Mouse (Mus musculus) lung, postnatal 0 days (tissue): ENCODE data around the gene Dennd1a. TPM values are rescaled to one million over a fixed set of nuclear protein-coding genes. Genes with fewer than 3 reads are reported as not detected.

Experiments
- ATAC-seq: fragments of 200-750 bp; cut with Nextera tagmentation; 2 replicates; pipeline ENCODE4 v1.8.0; 2017; ENCODE audit warnings: moderate library complexity
- DNase-seq: peaks from one replicate; pipeline ENCODE4 v3.0.0-alpha.2; 2016; ENCODE audit warnings: low spot score
- H3K27ac ChIP-seq: fragments of 300-500 bp; sonication (generic); 2 replicates; pipeline ENCODE4 v1.5.1; 2014; ENCODE audit warnings: antibody characterized with exemption, mild to moderate bottlenecking, low read length, mixed read lengths
- H3K27me3 ChIP-seq: fragments of 300-500 bp; sonication (generic); replicated peaks from 2 replicates; pipeline ENCODE4 v1.6.1; 2014; ENCODE audit warnings: low read length, mixed read lengths; ENCODE audit not compliant: insufficient read depth
- H3K36me3 ChIP-seq: fragments of 300-500 bp; sonication (generic); 2 replicates; pipeline ENCODE4 v1.6.1; 2014; ENCODE audit warnings: low read length, mixed read lengths; ENCODE audit not compliant: insufficient read depth
- H3K4me1 ChIP-seq: fragments of 300-500 bp; sonication (generic); 2 replicates; pipeline ENCODE4 v1.6.1; 2014; ENCODE audit warnings: antibody characterized with exemption, low read depth, low read length, mixed read lengths; ENCODE audit not compliant: insufficient read depth
- H3K4me2 ChIP-seq: fragments of 300-500 bp; sonication (generic); replicated peaks from 2 replicates; pipeline ENCODE4 v1.6.1; 2014; ENCODE audit warnings: low read depth, mild to moderate bottlenecking, low read length, moderate library complexity, mixed read lengths
- H3K4me3 ChIP-seq: fragments of 300-500 bp; sonication (generic); 2 replicates; pipeline ENCODE4 v1.5.1; 2014; ENCODE audit warnings: low read depth, low read length
- H3K9ac ChIP-seq: fragments of 300-500 bp; sonication (generic); replicated peaks from 2 replicates; pipeline ENCODE4 v1.6.1; 2014; ENCODE audit warnings: low read depth, mild to moderate bottlenecking
- H3K9me3 ChIP-seq: fragments of 300-500 bp; sonication (generic); 2 replicates; pipeline ENCODE4 v1.6.1; 2016; ENCODE audit warnings: low read length, mixed read lengths
- CTCF ChIP-seq: IDR thresholded peaks from 2 replicates; pipeline ENCODE4 v1.5.1; 2016; ENCODE audit warnings: antibody characterized with exemption, mild to moderate bottlenecking
- EP300 ChIP-seq: IDR thresholded peaks from 2 replicates; pipeline ENCODE4 v1.6.1; 2016; ENCODE audit warnings: antibody characterized with exemption, mild to moderate bottlenecking, control low read depth
- WGBS: fragments of 180-500 bp; shearing (Covaris S2); extraction: QIAGEN DNeasy Blood & Tissue Kit; methylation state at CpG from one replicate; pipeline ENCODE4 v1.1.7; 2014; 5-methylcytosine and 5-hydroxymethylcytosine counted together
- polyA plus RNA-seq: library from polyadenylated mRNA; unstranded; fragments of >200 nt; fragmentation: Nextera tagmentation; extraction: Ambion mirVana; gene quantifications from 2 replicates; pipeline ENCODE4 v1.2.1, GENCODE M21; 2015

Gene Dennd1a
- polyA plus RNA-seq, 1 experiment from 2014 or later: 4.4 TPM

GRCm38 (mm10) chr2:38220687-38221435 lies 66.3 kb downstream of the Dennd1a start:
- 49% methylated on average over 4 of the region's 4 CpGs for WGBS
- TF ChIP-seq CTCF (no peak), EP300 (no peak)
- no peaks in the 10 kb centered on the region for H3K9me3 ChIP-seq
- no peak overlapping the region for H3K9ac ChIP-seq
- H3K27me3 ChIP-seq: no peaks in the 10 kb centered on the region
- H3K4me3 ChIP-seq: no peak overlapping the region
- H3K4me2 ChIP-seq: no peak overlapping the region
- H3K4me1 ChIP-seq: no peaks in the 10 kb centered on the region
- ATAC-seq (no peak), DNase-seq (no peak)
- H3K27ac ChIP-seq: no peak overlapping the region
- no peaks in the 10 kb centered on the region for H3K36me3 ChIP-seq

GRCm38 (mm10) chr2:38219666-38220065 lies 67.5 kb downstream of the Dennd1a start:
- WGBS: 89% methylated on average over 2 of the region's 2 CpGs
- ATAC-seq (no peak), DNase-seq (no peak)
- Histone ChIP-seq H3K9me3 (no peaks in the 10 kb centered on the region), H3K27ac (no peak overlapping the region), H3K9ac (no peak overlapping the region), H3K36me3 (no peaks in the 10 kb centered on the region), H3K4me3 (no peak overlapping the region), H3K4me1 (no peaks in the 10 kb centered on the region), H3K27me3 (no peaks in the 10 kb centered on the region), H3K4me2 (no peak overlapping the region)
- no peak for TF ChIP-seq EP300
- no peak for TF ChIP-seq CTCF

DNA sequence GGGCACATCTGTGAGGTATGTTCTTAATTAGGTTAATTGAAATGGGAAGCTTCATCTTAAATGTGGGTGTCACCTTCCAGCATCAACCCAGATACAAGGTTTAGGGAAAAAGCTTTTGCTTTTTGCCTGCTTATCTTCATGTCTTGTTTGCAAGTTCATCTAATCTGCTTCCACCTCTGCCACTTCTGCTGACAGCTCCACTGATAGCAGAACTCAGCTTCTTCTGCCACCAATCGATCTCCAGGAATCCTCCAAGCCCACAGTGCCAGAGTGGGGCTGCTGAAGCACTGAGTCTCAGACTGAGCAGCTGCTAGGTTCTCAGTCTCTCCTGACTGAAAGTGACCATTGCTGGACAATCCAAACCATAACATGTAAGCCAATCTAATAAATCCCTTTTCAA lies 74.1 kb downstream of the Dennd1a start:
- WGBS: 50% methylated on average over 1 of the region's 1 CpGs
- H3K27me3 ChIP-seq: no peaks in the 10 kb centered on the region
- DNase-seq (no peak), ATAC-seq (no peak)
- H3K36me3 ChIP-seq: no peaks in the 10 kb centered on the region
- no peak overlapping the region for H3K4me2 ChIP-seq
- H3K9me3 ChIP-seq: no peaks in the 10 kb centered on the region
- H3K4me3 ChIP-seq: no peak overlapping the region
- no peak overlapping the region for H3K27ac ChIP-seq
- TF ChIP-seq CTCF (no peak), EP300 (no peak)
- no peak overlapping the region for H3K9ac ChIP-seq
- H3K4me1 ChIP-seq: no peaks in the 10 kb centered on the region

DNA sequence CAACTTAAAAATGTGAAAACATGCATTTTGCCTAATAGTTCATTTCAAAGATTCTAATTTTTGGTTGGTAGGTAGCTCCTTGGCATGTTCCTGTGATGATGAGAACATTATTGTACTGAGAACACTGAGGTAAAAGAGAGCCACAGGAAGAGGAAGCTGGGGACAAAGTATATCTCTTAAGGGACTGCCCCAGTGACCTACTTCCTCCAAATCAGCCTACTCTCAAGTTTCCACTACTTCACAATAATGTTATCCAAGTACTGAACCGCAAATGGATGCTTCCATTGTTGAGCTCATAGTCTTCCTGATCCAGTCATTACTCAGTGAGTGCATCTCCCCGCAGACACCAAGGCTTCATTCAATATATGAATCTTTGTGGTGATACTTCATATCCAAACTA lies 75.8 kb downstream of the Dennd1a start:
- H3K9me3 ChIP-seq: no peaks in the 10 kb centered on the region
- H3K9ac ChIP-seq: no peak overlapping the region
- H3K4me1 ChIP-seq: no peaks in the 10 kb centered on the region
- H3K27me3 ChIP-seq: no peaks in the 10 kb centered on the region
- H3K36me3 ChIP-seq: no peaks in the 10 kb centered on the region
- TF ChIP-seq EP300 (no peak), CTCF (no peak)
- H3K4me3 ChIP-seq: no peak overlapping the region
- DNase-seq (no peak), ATAC-seq (no peak)
- H3K27ac ChIP-seq: no peak overlapping the region
- WGBS: 87% methylated on average over 2 of the region's 2 CpGs
- H3K4me2 ChIP-seq: no peak overlapping the region

DNA sequence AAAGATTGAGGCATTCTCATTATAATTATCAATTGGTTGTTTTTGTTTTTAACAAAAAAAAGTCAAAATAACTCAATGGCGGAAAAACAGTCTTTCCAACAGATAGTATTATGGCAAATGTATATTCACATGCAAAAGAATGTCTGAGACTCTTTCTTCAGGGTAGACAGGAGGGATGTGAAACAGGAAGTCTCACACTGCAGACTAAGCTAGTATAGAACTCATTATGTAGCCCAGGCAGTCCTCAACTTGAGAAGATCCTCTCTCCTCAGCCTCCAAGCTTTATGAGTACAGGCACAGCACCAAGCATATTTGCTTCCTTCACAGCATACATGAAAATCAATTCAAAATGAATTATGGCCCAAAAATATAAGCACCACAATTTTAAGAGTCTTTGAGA lies 79.4 kb downstream of the Dennd1a start:
- H3K4me3 ChIP-seq: no peak overlapping the region
- no peak for ATAC-seq
- DNase-seq: no peak
- no peaks in the 10 kb centered on the region for H3K27me3 ChIP-seq
- TF ChIP-seq EP300: no peak
- TF ChIP-seq CTCF: no peak
- H3K27ac ChIP-seq: no peak overlapping the region
- H3K9ac ChIP-seq: no peak overlapping the region
- no peaks in the 10 kb centered on the region for H3K9me3 ChIP-seq
- WGBS: 93% methylated on average over 1 of the region's 1 CpGs
- H3K4me1 ChIP-seq: no peaks in the 10 kb centered on the region
- H3K36me3 ChIP-seq: no peaks in the 10 kb centered on the region
- no peak overlapping the region for H3K4me2 ChIP-seq

DNA sequence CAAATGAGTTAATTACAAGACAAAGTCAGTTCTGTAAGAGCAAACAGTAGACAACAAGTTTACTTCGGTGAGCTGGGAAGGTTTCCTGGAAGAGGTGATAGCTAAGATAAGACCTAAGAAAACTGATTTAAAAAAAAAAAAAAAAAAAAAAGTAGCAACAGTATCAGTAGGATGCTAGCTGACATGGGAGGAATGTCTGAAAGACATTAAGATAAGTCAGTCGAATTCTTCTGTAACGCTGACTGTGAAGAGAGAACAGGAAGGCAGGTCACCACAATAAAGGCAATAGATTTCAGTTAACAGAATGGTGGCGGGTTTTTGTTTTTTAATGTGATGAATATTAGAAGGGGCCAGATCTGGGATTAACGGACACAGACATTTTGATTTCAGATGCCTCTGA lies 81.9 kb downstream of the Dennd1a start:
- ATAC-seq: no peak
- Histone ChIP-seq H3K4me3 (no peak overlapping the region), H3K9ac (no peak overlapping the region), H3K4me2 (no peak overlapping the region), H3K36me3 (no peaks in the 10 kb centered on the region), H3K27ac (no peak overlapping the region), H3K27me3 (no peaks in the 10 kb centered on the region), H3K4me1 (no peaks in the 10 kb centered on the region), H3K9me3 (no peaks in the 10 kb centered on the region)
- no peak for TF ChIP-seq CTCF
- no peak for TF ChIP-seq EP300
- 52% methylated on average over 5 of the region's 5 CpGs for WGBS
- DNase-seq: no peak
